Mouse (Mus musculus): ENCODE results near the gene Tmem26. TPM values are rescaled to one million over a fixed set of nuclear protein-coding genes. Genes with fewer than 3 reads are reported as not detected.

The Tmem26 gene
- not detected in 2 replicates for polyA plus RNA-seq (2012)

GRCm38 (mm10) chr10:68723568-68724360 lies at the start of gene Tmem26:
Tmem26 (plus strand) TSS chr10:68723646.
- H3K4me3 ChIP-seq (replicated peaks): peak within 1 kb of the TSS; percentile 8
- H3K27me3 ChIP-seq (ENCODE audit: control insufficient read depth): peaks cover 10% of the 10 kb centered on the region
- no peaks in the 10 kb centered on the region for H3K9me3 ChIP-seq (ENCODE audit: control insufficient read depth, low read length)
- H3K4me1 ChIP-seq (ENCODE audit: control insufficient read depth): no peaks in the 10 kb centered on the region
- H3K36me3 ChIP-seq (ENCODE audit: control insufficient read depth): no peaks in the 10 kb centered on the region
- TF ChIP-seq TAL1 (IDR thresholded peaks at IDR 0.05; ENCODE audit: low read length) (no peak), GATA1 (IDR thresholded peaks at IDR 0.05; ENCODE audit: low read length) (no peak)

- TF ChIP-seq TAL1 (IDR thresholded peaks at IDR 0.05; ENCODE audit: low read length): no peak
- no peak for TF ChIP-seq GATA1 (IDR thresholded peaks at IDR 0.05; ENCODE audit: low read length)
- 0 out of 2 replicates have a peak, but pooled peaks cover 2% of the 10 kb centered on the region for H3K9me3 ChIP-seq (ENCODE audit: control insufficient read depth, low read length)
- H3K4me3 ChIP-seq (replicated peaks): no peak overlapping the region
- H3K36me3 ChIP-seq (ENCODE audit: control insufficient read depth): no peaks in the 10 kb centered on the region
- H3K4me1 ChIP-seq (ENCODE audit: control insufficient read depth): no peaks in the 10 kb centered on the region
- no peaks in the 10 kb centered on the region for H3K27me3 ChIP-seq (ENCODE audit: control insufficient read depth)
These were observed 44.8 kb upstream of the Tmem26 start for GRCm38 (mm10) chr10:68678678-68679077.

- Histone ChIP-seq H3K4me3 (replicated peaks) (no peak overlapping the region), H3K9me3 (ENCODE audit: control insufficient read depth, low read length) (no peaks in the 10 kb centered on the region; the same call in 1 of the 2 replicates), H3K36me3 (ENCODE audit: control insufficient read depth) (no peaks in the 10 kb centered on the region), H3K4me1 (ENCODE audit: control insufficient read depth) (no peaks in the 10 kb centered on the region), H3K27me3 (ENCODE audit: control insufficient read depth) (no peaks in the 10 kb centered on the region)
- TF ChIP-seq TAL1 (IDR thresholded peaks at IDR 0.05; ENCODE audit: low read length) (no peak), GATA1 (IDR thresholded peaks at IDR 0.05; ENCODE audit: low read length) (no peak)
These were observed 42.2 kb upstream of the Tmem26 start for GRCm38 (mm10) chr10:68681233-68681632.

DNA sequence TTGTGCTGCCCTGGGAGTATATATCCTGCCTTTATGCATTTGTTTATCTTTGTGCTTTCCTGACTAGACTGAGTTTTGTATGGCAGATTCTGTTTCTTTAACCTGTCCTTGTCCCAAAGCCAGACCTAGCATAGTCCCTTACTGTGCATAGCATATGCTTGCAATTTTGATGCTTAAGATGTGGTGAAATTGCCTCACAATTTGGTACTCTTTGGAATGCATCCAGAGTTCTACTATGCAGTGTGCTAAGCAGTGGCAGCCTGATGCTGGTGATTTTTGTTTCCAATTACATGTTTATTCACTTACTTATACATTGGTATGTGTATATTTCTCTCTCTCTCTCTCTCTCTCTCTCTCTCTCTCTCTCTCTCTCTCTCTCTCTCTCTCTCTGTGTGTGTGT lies 37.9 kb upstream of the Tmem26 start:
- no peaks in the 10 kb centered on the region; the same call in 1 of the 2 replicates for H3K9me3 ChIP-seq (ENCODE audit: control insufficient read depth, low read length)
- no peaks in the 10 kb centered on the region for H3K4me1 ChIP-seq (ENCODE audit: control insufficient read depth)
- no peaks in the 10 kb centered on the region for H3K36me3 ChIP-seq (ENCODE audit: control insufficient read depth)
- no peak overlapping the region for H3K4me3 ChIP-seq (replicated peaks)
- TF ChIP-seq TAL1 (IDR thresholded peaks at IDR 0.05; ENCODE audit: low read length): no peak
- no peak for TF ChIP-seq GATA1 (IDR thresholded peaks at IDR 0.05; ENCODE audit: low read length)
- no peaks in the 10 kb centered on the region for H3K27me3 ChIP-seq (ENCODE audit: control insufficient read depth)

DNA sequence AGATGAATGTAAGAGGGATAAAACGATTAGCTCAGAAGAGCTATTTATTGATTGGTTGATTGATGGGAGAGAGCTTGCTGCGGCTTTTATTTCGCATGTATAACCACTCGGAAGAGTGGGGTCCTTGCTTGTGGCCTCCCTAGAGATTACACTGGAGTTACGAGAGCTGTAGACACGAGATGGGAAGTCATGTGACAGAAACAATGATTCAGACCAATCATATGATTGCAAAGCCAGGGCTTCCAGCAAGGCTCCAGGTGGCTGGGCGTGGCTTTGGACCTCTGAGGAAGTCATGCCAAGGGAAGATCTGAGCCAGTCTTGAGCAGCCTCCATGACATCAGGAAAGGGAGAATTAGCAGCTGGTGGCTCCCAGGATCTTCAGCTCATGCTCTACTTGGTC lies 32.3 kb upstream of the Tmem26 start:
- Histone ChIP-seq H3K9me3 (ENCODE audit: control insufficient read depth, low read length) (peaks cover 14% of the 10 kb centered on the region), H3K4me3 (replicated peaks) (no peak overlapping the region), H3K27me3 (ENCODE audit: control insufficient read depth) (no peaks in the 10 kb centered on the region), H3K4me1 (ENCODE audit: control insufficient read depth) (no peaks in the 10 kb centered on the region), H3K36me3 (ENCODE audit: control insufficient read depth) (no peaks in the 10 kb centered on the region)
- TF ChIP-seq GATA1 (IDR thresholded peaks at IDR 0.05; ENCODE audit: low read length) (no peak), TAL1 (IDR thresholded peaks at IDR 0.05; ENCODE audit: low read length) (no peak)

- Histone ChIP-seq H3K27me3 (ENCODE audit: control insufficient read depth) (no peaks in the 10 kb centered on the region), H3K4me3 (replicated peaks) (no peak overlapping the region), H3K36me3 (ENCODE audit: control insufficient read depth) (no peaks in the 10 kb centered on the region), H3K9me3 (ENCODE audit: control insufficient read depth, low read length) (peaks cover 14% of the 10 kb centered on the region), H3K4me1 (ENCODE audit: control insufficient read depth) (no peaks in the 10 kb centered on the region)
- TF ChIP-seq GATA1 (IDR thresholded peaks at IDR 0.05; ENCODE audit: low read length) (no peak), TAL1 (IDR thresholded peaks at IDR 0.05; ENCODE audit: low read length) (no peak)
These were observed 31.0 kb upstream of the Tmem26 start for GRCm38 (mm10) chr10:68692401-68692800.

GRCm38 (mm10) chr10:68695760-68696336 lies 27.6 kb upstream of the Tmem26 start:
- no peaks in the 10 kb centered on the region for H3K36me3 ChIP-seq (ENCODE audit: control insufficient read depth)
- TF ChIP-seq GATA1 (IDR thresholded peaks at IDR 0.05; ENCODE audit: low read length) (no peak), TAL1 (IDR thresholded peaks at IDR 0.05; ENCODE audit: low read length) (no peak)
- H3K9me3 ChIP-seq (ENCODE audit: control insufficient read depth, low read length): peaks cover 14% of the 10 kb centered on the region
- H3K4me1 ChIP-seq (ENCODE audit: control insufficient read depth): no peaks in the 10 kb centered on the region
- H3K4me3 ChIP-seq (replicated peaks): no peak overlapping the region
- no peaks in the 10 kb centered on the region for H3K27me3 ChIP-seq (ENCODE audit: control insufficient read depth)

DNA sequence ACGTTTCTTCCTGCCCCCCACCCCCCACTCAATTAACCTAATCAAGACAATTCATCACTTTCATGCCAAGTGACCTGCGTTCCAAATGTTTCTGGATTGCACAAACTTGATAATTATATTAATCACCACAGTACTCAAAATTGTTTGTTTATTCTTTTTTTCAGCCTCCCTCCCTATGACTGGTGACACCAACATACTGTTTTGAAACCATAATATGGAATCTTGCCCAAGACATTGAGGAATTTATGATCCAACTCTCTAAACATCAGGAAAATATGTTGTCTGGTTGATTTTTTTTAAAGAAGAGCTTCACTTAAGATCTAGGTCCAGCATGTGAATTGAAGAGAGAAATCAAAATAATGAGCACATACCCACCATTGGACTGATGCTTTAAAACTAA lies 19.2 kb upstream of the Tmem26 start:
- H3K4me3 ChIP-seq (replicated peaks): no peak overlapping the region
- H3K4me1 ChIP-seq (ENCODE audit: control insufficient read depth): no peaks in the 10 kb centered on the region
- no peaks in the 10 kb centered on the region; the same call in 1 of the 2 replicates for H3K9me3 ChIP-seq (ENCODE audit: control insufficient read depth, low read length)
- TF ChIP-seq TAL1 (IDR thresholded peaks at IDR 0.05; ENCODE audit: low read length) (no peak), GATA1 (IDR thresholded peaks at IDR 0.05; ENCODE audit: low read length) (no peak)
- H3K27me3 ChIP-seq (ENCODE audit: control insufficient read depth): no peaks in the 10 kb centered on the region
- H3K36me3 ChIP-seq (ENCODE audit: control insufficient read depth): no peaks in the 10 kb centered on the region

DNA sequence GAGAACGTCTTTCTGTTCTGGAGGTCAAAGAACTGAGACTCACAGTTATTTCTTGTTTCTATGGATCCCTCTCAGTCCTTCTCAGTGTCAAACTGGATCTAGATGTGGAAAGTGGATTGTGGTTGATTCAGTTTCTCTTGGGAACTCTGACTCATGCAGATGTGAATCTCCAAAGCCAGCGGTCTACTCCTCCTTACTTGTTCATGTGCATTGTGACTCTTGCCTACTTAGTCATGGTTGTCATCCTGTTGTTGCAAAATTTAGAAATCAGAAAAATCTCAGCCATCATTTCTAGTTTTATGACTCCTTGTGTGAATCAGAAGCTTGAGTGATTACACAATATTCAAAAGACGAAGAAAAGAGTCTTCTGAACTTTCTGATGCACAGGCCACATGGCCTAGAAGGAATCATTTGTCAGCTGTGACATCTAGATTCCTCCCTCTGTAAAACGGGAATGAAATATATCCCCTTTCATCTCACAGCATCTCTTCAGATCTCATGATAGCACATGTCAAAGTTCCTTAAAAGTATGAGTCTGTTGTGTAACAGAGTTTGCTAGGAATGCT lies 17.9 kb upstream of the Tmem26 start:
- Histone ChIP-seq H3K9me3 (ENCODE audit: control insufficient read depth, low read length) (no peaks in the 10 kb centered on the region; the same call in 1 of the 2 replicates), H3K27me3 (ENCODE audit: control insufficient read depth) (no peaks in the 10 kb centered on the region), H3K4me3 (replicated peaks) (no peak overlapping the region), H3K36me3 (ENCODE audit: control insufficient read depth) (no peaks in the 10 kb centered on the region), H3K4me1 (ENCODE audit: control insufficient read depth) (no peaks in the 10 kb centered on the region)
- TF ChIP-seq GATA1 (IDR thresholded peaks at IDR 0.05; ENCODE audit: low read length): no peak
- TF ChIP-seq TAL1 (IDR thresholded peaks at IDR 0.05; ENCODE audit: low read length): no peak
